Mouse (Mus musculus) duodenum, adult 2 months (tissue): ENCODE results near the gene Vnn3. TPM values are rescaled to one million over a fixed set of nuclear protein-coding genes. Genes with fewer than 3 reads are reported as not detected.

ENCODE experiments used
- polyA plus RNA-seq: library from polyadenylated mRNA; depleted of rRNA; stranded (reverse); fragments of >200 nt; gene quantifications from 2 replicates; pipeline ENCODE4 v1.2.3, GENCODE M21; 2012; ENCODE audit warnings: low replicate concordance; rRNA removed

Gene Vnn3
- polyA plus RNA-seq: 0.40 TPM in 1 of 2 replicates, not detected in the other

DNA sequence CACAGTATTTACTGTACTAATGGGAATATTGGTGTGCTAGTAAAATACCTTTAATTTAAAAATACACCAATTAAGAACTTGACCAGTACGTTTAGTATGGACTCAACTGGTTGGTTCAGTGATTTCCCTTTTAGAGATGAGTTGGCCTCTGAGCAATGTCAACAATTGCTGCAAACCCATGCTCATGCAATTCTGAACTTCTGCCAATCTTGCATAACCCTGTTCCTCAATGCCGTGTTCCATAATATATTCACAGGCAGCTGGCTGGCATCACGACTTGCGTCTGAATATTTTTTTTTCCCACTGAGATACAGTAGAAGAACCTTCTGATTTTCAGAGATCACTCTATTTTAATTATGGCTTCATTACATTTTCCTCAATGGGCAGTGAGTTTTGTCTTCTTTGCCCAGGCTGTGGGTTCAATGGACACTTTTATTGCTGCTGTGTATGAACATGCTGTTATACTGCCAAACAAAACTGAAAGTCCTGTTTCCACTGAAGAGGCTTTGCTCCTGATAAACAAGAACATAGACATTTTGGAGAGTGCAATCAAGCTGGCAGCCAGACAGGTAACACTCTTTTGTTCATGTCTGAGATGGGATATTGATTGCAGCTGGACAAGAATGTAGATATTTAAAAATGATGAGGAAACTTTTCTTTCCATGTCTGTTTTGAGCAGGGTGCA is at the start of gene Vnn3:
Gene Vnn3 (plus strand): TSS at position 235 of the 685 bp plus-strand sequence.

DNA sequence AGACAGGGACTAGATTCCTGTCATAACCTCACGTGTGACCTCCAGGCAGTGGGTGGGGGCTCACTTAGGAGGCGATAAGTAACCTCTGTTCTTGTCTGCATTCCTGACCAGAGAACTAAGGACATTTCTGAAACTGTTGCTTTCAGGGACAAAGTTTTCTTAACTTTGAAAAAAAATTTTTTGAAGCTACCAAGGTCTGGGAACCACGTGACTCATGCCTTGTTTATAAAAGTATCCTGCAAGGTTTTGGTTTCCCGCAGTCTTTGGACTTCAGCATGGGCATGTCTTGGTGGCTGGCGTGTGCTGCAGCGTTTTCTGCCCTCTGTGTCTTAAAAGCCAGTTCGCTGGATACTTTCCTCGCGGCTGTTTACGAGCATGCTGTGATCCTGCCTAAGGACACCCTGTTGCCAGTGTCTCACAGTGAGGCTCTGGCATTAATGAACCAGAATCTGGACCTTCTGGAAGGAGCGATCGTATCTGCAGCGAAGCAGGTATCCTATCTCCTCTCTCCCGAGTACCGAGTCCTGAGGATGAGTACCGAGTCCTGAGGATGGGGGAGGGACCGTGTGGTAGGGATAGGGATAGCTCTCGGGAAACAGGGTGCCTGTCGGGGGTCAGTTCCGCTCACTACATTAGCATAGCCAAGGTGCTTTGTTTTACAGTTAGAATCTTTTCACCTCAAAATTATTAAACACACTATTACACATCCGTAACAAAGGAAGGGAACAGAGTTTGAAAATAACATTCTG is 43.5 kb downstream of the Vnn3 start, which contains the start of gene Vnn1:
Gene Vnn1 (plus strand): TSS at position 88 of the 749 bp plus-strand sequence.

Other genes with a start within 250 kb of the Vnn3 start
- 993 and 1,173 TPM in 2 replicates for gene Rps12, start 64.2 kb upstream of the Vnn3 start, polyA plus RNA-seq
- gene Slc18b1, start 54.5 kb upstream of the Vnn3 start, polyA plus RNA-seq: 11.7 and 18.5 TPM in 2 replicates
- 5.2 and 38.5 TPM in 2 replicates for gene Vnn1, start 43.2 kb downstream of the Vnn3 start, polyA plus RNA-seq
- gene Taar1, start 68.9 kb downstream of the Vnn3 start, polyA plus RNA-seq: not detected in 2 replicates
- not detected in 2 replicates for gene Taar2, start 87.1 kb downstream of the Vnn3 start, polyA plus RNA-seq
- not detected in 2 replicates for gene Taar3, start 98.1 kb downstream of the Vnn3 start, polyA plus RNA-seq
- not detected in 2 replicates for gene Taar4, start 109.0 kb downstream of the Vnn3 start, polyA plus RNA-seq
- not detected in 2 replicates for gene Taar5, start 119.2 kb downstream of the Vnn3 start, polyA plus RNA-seq
- gene Taar6, start 134.2 kb downstream of the Vnn3 start, polyA plus RNA-seq: not detected in 2 replicates
- not detected in 2 replicates for gene Taar7a, start 142.0 kb downstream of the Vnn3 start, polyA plus RNA-seq
- not detected in 2 replicates for gene Taar7b, start 148.5 kb downstream of the Vnn3 start, polyA plus RNA-seq
- gene Taar7d, start 175.8 kb downstream of the Vnn3 start, polyA plus RNA-seq: not detected in 2 replicates
- not detected in 2 replicates for gene Taar7e, start 186.2 kb downstream of the Vnn3 start, polyA plus RNA-seq
- not detected in 2 replicates for gene Taar7f, start 198.0 kb downstream of the Vnn3 start, polyA plus RNA-seq
- not detected in 2 replicates for gene Taar8a, start 225.0 kb downstream of the Vnn3 start, polyA plus RNA-seq
- gene Taar8b, start 240.8 kb downstream of the Vnn3 start, polyA plus RNA-seq: 0.11 TPM in 1 of 2 replicates, not detected in the other